Mouse (Mus musculus): ENCODE data around the gene Trnp1. TPM values are rescaled to one million over a fixed set of nuclear protein-coding genes. Genes with fewer than 3 reads are reported as not detected.

The Trnp1 gene
- polyA plus RNA-seq, 1 experiment from 2014 or later = 0.23 TPM

DNA sequence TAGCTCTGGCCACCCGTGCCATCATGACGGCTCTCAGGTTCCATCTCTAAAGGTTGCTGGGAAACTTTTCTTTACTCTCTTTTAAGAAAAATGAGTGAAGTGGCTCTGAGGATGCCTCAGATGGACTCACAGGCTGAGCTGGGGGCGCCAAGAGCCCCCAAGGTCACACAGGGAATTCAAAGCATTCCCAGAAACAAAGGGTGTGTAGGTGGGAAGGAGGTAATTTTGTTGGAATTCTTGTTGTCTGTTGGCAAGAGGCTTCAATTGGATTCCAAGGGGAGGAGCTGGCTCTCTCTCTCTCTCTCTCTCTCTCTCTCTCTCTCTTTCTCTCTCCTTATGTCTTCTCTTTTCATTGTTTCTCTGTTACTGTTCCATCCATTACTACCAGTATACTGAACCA lies 56.2 kb downstream of the Trnp1 start:
- CTCF ChIA-PET = interaction anchor here (1.0 to 3.3 kb wide), 3 partner anchors 9 to 82 kb away, joined by 3 to 13 read pairs (median 5); no protein-coding TSS in a partner anchor
- DNase-seq (ENCODE audit: low read depth, low spot score) (no peak), ATAC-seq (no peak)
- no peaks in the 10 kb centered on the region for H3K27me3 ChIP-seq
- TF ChIP-seq CTCF (IDR thresholded peaks at IDR 0.05) = no peak
- in situ Hi-C loops (cut with MboI; ENCODE audit: low pct_unique_long_range_greater_than_20kb) = no loop called here
- POLR2A ChIA-PET = interaction anchor here (0.6 kb wide), 1 partner anchor 215 kb away, joined by 5 read pairs; no protein-coding TSS in a partner anchor

Other genes starting within 250 kb of the Trnp1 start
- gene Sytl1, start 235.4 kb downstream of the Trnp1 start, polyA plus RNA-seq (2021) = 0.15 TPM
- gene Tmem222, start 220.8 kb downstream of the Trnp1 start, polyA plus RNA-seq (2021) = 31.7 TPM
- gene Wdtc1, start 145.1 kb downstream of the Trnp1 start, polyA plus RNA-seq (2021) = 33.8 TPM
- 25.2 TPM for gene Slc9a1, start 128.8 kb downstream of the Trnp1 start, polyA plus RNA-seq (2021)
- gene Tent5b, start 18.4 kb downstream of the Trnp1 start, polyA plus RNA-seq (2021) = 5.5 TPM
- 0.04 TPM for gene Kdf1, start 20.4 kb upstream of the Trnp1 start, polyA plus RNA-seq (2021)
- gene Nudc, start 47.4 kb upstream of the Trnp1 start, polyA plus RNA-seq (2021) = 160 TPM
- gene Nr0b2, start 54.8 kb upstream of the Trnp1 start, polyA plus RNA-seq (2021) = not detected
- 7.1 TPM for gene Gpatch3, start 76.2 kb upstream of the Trnp1 start, polyA plus RNA-seq (2021)
- gene Gpn2, start 85.8 kb upstream of the Trnp1 start, polyA plus RNA-seq (2021) = 15.4 TPM
- gene Sfn, start 103.6 kb upstream of the Trnp1 start, polyA plus RNA-seq (2021) = 5.8 TPM
- gene Zdhhc18, start 151.6 kb upstream of the Trnp1 start, polyA plus RNA-seq (2021) = 48.3 TPM
- 6.9 TPM for gene Pigv, start 174.1 kb upstream of the Trnp1 start, polyA plus RNA-seq (2021)